Mouse (Mus musculus): ENCODE data around the gene Igfn1. TPM values are rescaled to one million over a fixed set of nuclear protein-coding genes. Genes with fewer than 3 reads are reported as not detected.

Gene Igfn1
- polyA plus RNA-seq, 1 experiment: 0.79 TPM

GRCm38 (mm10) chr1:135946247-135946646 is 59.9 kb downstream of the Igfn1 start:
- H3K4me3 ChIP-seq (ENCODE audit: control insufficient read depth, low read depth, low read length): peak overlapping the region; percentile 33
- H3K36me3 ChIP-seq (ENCODE audit: control insufficient read depth, insufficient read depth, low read length): no peaks in the 10 kb centered on the region
- peaks cover 11% of the 10 kb centered on the region for H3K4me1 ChIP-seq (ENCODE audit: control insufficient read depth, insufficient read depth, low read length)
- no peak overlapping the region for H3K27ac ChIP-seq (ENCODE audit: control insufficient read depth, insufficient read depth, low read depth, low read length)
- TF ChIP-seq CTCF (IDR thresholded peaks at IDR 0.05; ENCODE audit: control insufficient read depth, insufficient read depth, insufficient replicate concordance, low read depth, low read length): no peak
- TF ChIP-seq POLR2A (IDR thresholded peaks at IDR 0.05; ENCODE audit: control insufficient read depth, low read depth, low read length): no peak
- no peaks in the 10 kb centered on the region for H3K27me3 ChIP-seq (ENCODE audit: control insufficient read depth, insufficient read depth, low read length)

GRCm38 (mm10) chr1:135945711-135946110 is 60.4 kb downstream of the Igfn1 start:
- peaks cover 11% of the 10 kb centered on the region for H3K4me1 ChIP-seq (ENCODE audit: control insufficient read depth, insufficient read depth, low read length)
- H3K4me3 ChIP-seq (ENCODE audit: control insufficient read depth, low read depth, low read length): peak overlapping the region; percentile 25
- H3K27me3 ChIP-seq (ENCODE audit: control insufficient read depth, insufficient read depth, low read length): no peaks in the 10 kb centered on the region
- no peaks in the 10 kb centered on the region for H3K36me3 ChIP-seq (ENCODE audit: control insufficient read depth, insufficient read depth, low read length)
- TF ChIP-seq CTCF (IDR thresholded peaks at IDR 0.05; ENCODE audit: control insufficient read depth, insufficient read depth, insufficient replicate concordance, low read depth, low read length) (peak; percentile 79; the same call in 1 of the 2 replicates), POLR2A (IDR thresholded peaks at IDR 0.05; ENCODE audit: control insufficient read depth, low read depth, low read length) (no peak)
- H3K27ac ChIP-seq (ENCODE audit: control insufficient read depth, insufficient read depth, low read depth, low read length): no peak overlapping the region

GRCm38 (mm10) chr1:135944526-135945259 is 61.4 kb downstream of the Igfn1 start:
- Histone ChIP-seq H3K4me3 (ENCODE audit: control insufficient read depth, low read depth, low read length) (peak overlapping the region; percentile 25), H3K27ac (ENCODE audit: control insufficient read depth, insufficient read depth, low read depth, low read length) (no peak overlapping the region), H3K27me3 (ENCODE audit: control insufficient read depth, insufficient read depth, low read length) (no peaks in the 10 kb centered on the region), H3K36me3 (ENCODE audit: control insufficient read depth, insufficient read depth, low read length) (no peaks in the 10 kb centered on the region), H3K4me1 (ENCODE audit: control insufficient read depth, insufficient read depth, low read length) (peaks cover 11% of the 10 kb centered on the region)
- TF ChIP-seq CTCF (IDR thresholded peaks at IDR 0.05; ENCODE audit: control insufficient read depth, insufficient read depth, insufficient replicate concordance, low read depth, low read length) (no peak), POLR2A (IDR thresholded peaks at IDR 0.05; ENCODE audit: control insufficient read depth, low read depth, low read length) (no peak)

- Histone ChIP-seq H3K27me3 (ENCODE audit: control insufficient read depth, insufficient read depth, low read length) (no peaks in the 10 kb centered on the region), H3K36me3 (ENCODE audit: control insufficient read depth, insufficient read depth, low read length) (no peaks in the 10 kb centered on the region), H3K4me3 (ENCODE audit: control insufficient read depth, low read depth, low read length) (no peak overlapping the region), H3K27ac (ENCODE audit: control insufficient read depth, insufficient read depth, low read depth, low read length) (no peak overlapping the region), H3K4me1 (ENCODE audit: control insufficient read depth, insufficient read depth, low read length) (peaks cover 11% of the 10 kb centered on the region)
- TF ChIP-seq CTCF (IDR thresholded peaks at IDR 0.05; ENCODE audit: control insufficient read depth, insufficient read depth, insufficient replicate concordance, low read depth, low read length): no peak
- TF ChIP-seq POLR2A (IDR thresholded peaks at IDR 0.05; ENCODE audit: control insufficient read depth, low read depth, low read length): no peak
Observed at GRCm38 (mm10) chr1:135943713-135944112, 62.4 kb downstream of the Igfn1 start.

GRCm38 (mm10) chr1:135942116-135942515 is 64.0 kb downstream of the Igfn1 start:
- no peak overlapping the region for H3K27ac ChIP-seq (ENCODE audit: control insufficient read depth, insufficient read depth, low read depth, low read length)
- no peak for TF ChIP-seq CTCF (IDR thresholded peaks at IDR 0.05; ENCODE audit: control insufficient read depth, insufficient read depth, insufficient replicate concordance, low read depth, low read length)
- no peak for TF ChIP-seq POLR2A (IDR thresholded peaks at IDR 0.05; ENCODE audit: control insufficient read depth, low read depth, low read length)

GRCm38 (mm10) chr1:135941259-135942006 is 64.7 kb downstream of the Igfn1 start:
- no peaks in the 10 kb centered on the region for H3K27me3 ChIP-seq (ENCODE audit: control insufficient read depth, insufficient read depth, low read length)
- H3K4me3 ChIP-seq (ENCODE audit: control insufficient read depth, low read depth, low read length): no peak overlapping the region
- no peak for TF ChIP-seq CTCF (IDR thresholded peaks at IDR 0.05; ENCODE audit: control insufficient read depth, insufficient read depth, insufficient replicate concordance, low read depth, low read length)
- TF ChIP-seq POLR2A (IDR thresholded peaks at IDR 0.05; ENCODE audit: control insufficient read depth, low read depth, low read length): no peak
- H3K27ac ChIP-seq (ENCODE audit: control insufficient read depth, insufficient read depth, low read depth, low read length): no peak overlapping the region
- peaks cover 11% of the 10 kb centered on the region for H3K4me1 ChIP-seq (ENCODE audit: control insufficient read depth, insufficient read depth, low read length)
- no peaks in the 10 kb centered on the region for H3K36me3 ChIP-seq (ENCODE audit: control insufficient read depth, insufficient read depth, low read length)

More at GRCm38 (mm10) chr1:135942116-135942515, 64.0 kb downstream of the Igfn1 start:
- H3K4me1 ChIP-seq (ENCODE audit: control insufficient read depth, insufficient read depth, low read length): peaks cover 11% of the 10 kb centered on the region
- no peaks in the 10 kb centered on the region for H3K27me3 ChIP-seq (ENCODE audit: control insufficient read depth, insufficient read depth, low read length)
- H3K36me3 ChIP-seq (ENCODE audit: control insufficient read depth, insufficient read depth, low read length): no peaks in the 10 kb centered on the region
- no peak overlapping the region for H3K4me3 ChIP-seq (ENCODE audit: control insufficient read depth, low read depth, low read length)

GRCm38 (mm10) chr1:135936091-135936490 is 70.1 kb downstream of the Igfn1 start:
- TF ChIP-seq POLR2A (IDR thresholded peaks at IDR 0.05; ENCODE audit: control insufficient read depth, low read depth, low read length) (no peak), CTCF (IDR thresholded peaks at IDR 0.05; ENCODE audit: control insufficient read depth, insufficient read depth, insufficient replicate concordance, low read depth, low read length) (no peak)
- Histone ChIP-seq H3K27ac (ENCODE audit: control insufficient read depth, insufficient read depth, low read depth, low read length) (no peak overlapping the region), H3K4me3 (ENCODE audit: control insufficient read depth, low read depth, low read length) (no peak overlapping the region), H3K27me3 (ENCODE audit: control insufficient read depth, insufficient read depth, low read length) (no peaks in the 10 kb centered on the region), H3K4me1 (ENCODE audit: control insufficient read depth, insufficient read depth, low read length) (no peaks in the 10 kb centered on the region), H3K36me3 (ENCODE audit: control insufficient read depth, insufficient read depth, low read length) (no peaks in the 10 kb centered on the region)

Data from testis, adult 2 months (tissue).